Mouse (Mus musculus) cerebellum, adult 2 months (tissue): ENCODE measurements at regions not wholly inside any gene's neighbourhood (a gene's known extent, or its start where the extent isn't known, plus 50 kb on each side); places are given as distances from the start of the nearest gene placed in this dataset.

Experiments used
- CTCF ChIP-seq: fragments of 200-500 bp; IDR thresholded peaks from 2 replicates; pipeline ENCODE4 v1.5.1; 2011; ENCODE audit warnings: low read depth, mild to moderate bottlenecking, control low read depth, low read length, moderate library complexity, borderline replicate concordance; ENCODE audit not compliant: insufficient read depth
- POLR2A ChIP-seq: fragments of 200-500 bp; IDR thresholded peaks from 2 replicates; pipeline ENCODE4 v1.6.1; 2011; ENCODE audit warnings: low read length, control low read depth, borderline replicate concordance; ENCODE audit not compliant: insufficient read depth

DNA sequence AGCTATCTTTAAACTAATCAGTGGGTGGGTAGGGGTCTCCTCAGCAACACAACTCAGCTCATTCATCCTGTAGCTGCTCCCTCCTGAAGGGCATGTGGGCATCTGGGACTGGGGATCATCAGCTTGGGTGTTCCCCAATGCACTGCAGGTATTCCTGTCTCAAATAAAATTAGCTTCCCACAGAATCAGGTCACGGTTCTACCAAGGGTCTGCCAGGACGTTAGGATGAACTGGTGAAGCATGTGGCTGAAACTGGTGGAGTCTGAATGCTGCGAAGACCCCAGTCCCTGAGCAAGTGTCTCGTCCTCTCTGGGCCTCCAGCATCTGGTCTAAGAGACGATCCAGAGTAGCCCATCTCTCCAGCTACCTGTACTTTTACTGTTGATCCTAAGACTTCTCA is 74.1 kb upstream of the Calm2 start:
- TF ChIP-seq CTCF, result no peak
- TF ChIP-seq POLR2A, result no peak
